Mouse (Mus musculus) left cerebral cortex, adult 2 months (tissue): ENCODE results near the gene Ano1. TPM values are rescaled to one million over a fixed set of nuclear protein-coding genes. Genes with fewer than 3 reads are reported as not detected.

ENCODE experiments used
- DNase-seq, 2 experiments: peaks; one replicate each; pipeline ENCODE4 v3.0.0; 2021 to 2022; ENCODE audit warnings: low spot score in 2 of 2, mixed read lengths in 1 of 2; ENCODE audit errors: extremely low spot score in 1 of 2
- H3K27ac ChIP-seq: fragments of 200-600 bp; 2 replicates; pipeline ENCODE4 v1.8.1; 2022
- H3K4me3 ChIP-seq: fragments of 200-600 bp; 2 replicates; pipeline ENCODE4 v1.8.1; 2022
- CTCF ChIP-seq: fragments of 200-600 bp; IDR thresholded peaks from 2 replicates; pipeline ENCODE4 v1.8.1; 2022; ENCODE audit warnings: antibody characterized with exemption, mild to moderate bottlenecking, moderate library complexity
- intact Hi-C: fragments of 180-260 bp; cut with DNase I; formaldehyde crosslinking; loops from one replicate; pipeline ENCODE4 v1.15.1; 2025
- total RNA-seq, 2 experiments: library from RNA; stranded (reverse); gene quantifications; 2 replicates each; pipeline ENCODE4 v1.2.3; 2021

The Ano1 gene
- total RNA-seq, 2 experiments from 2014 or later = 2.2 to 4.5 TPM

GRCm38 (mm10) chr7:144684467-144684866 is 67.3 kb downstream of the Ano1 start:
- Histone ChIP-seq H3K4me3 (no peak overlapping the region), H3K27ac (no peak overlapping the region)
- DNase-seq = no peak
- TF ChIP-seq CTCF = no peak
- intact Hi-C loops = no loop called here

- no peak overlapping the region for H3K4me3 ChIP-seq
- no peak for TF ChIP-seq CTCF
- intact Hi-C loops = no loop called here
- no peak for DNase-seq
- no peak overlapping the region for H3K27ac ChIP-seq
These were observed 71.7 kb downstream of the Ano1 start for GRCm38 (mm10) chr7:144680096-144680495.

- H3K27ac ChIP-seq = no peak overlapping the region
- TF ChIP-seq CTCF = no peak
These were observed 73.3 kb downstream of the Ano1 start for GRCm38 (mm10) chr7:144678241-144679030.

GRCm38 (mm10) chr7:144677341-144678086 is 74.3 kb downstream of the Ano1 start:
- H3K4me3 ChIP-seq = no peak overlapping the region
- H3K27ac ChIP-seq = no peak overlapping the region
- TF ChIP-seq CTCF = no peak
- no peak for DNase-seq
- intact Hi-C loops = no loop called here

More at GRCm38 (mm10) chr7:144678241-144679030, 73.3 kb downstream of the Ano1 start:
- DNase-seq = no peak
- H3K4me3 ChIP-seq = peak overlapping the region; percentile 31
- intact Hi-C loops = no loop called here

- no peak for DNase-seq
- Histone ChIP-seq H3K27ac (no peak overlapping the region), H3K4me3 (no peak overlapping the region)
- intact Hi-C loops = no loop called here
- TF ChIP-seq CTCF = no peak
These were observed 76.1 kb downstream of the Ano1 start for GRCm38 (mm10) chr7:144675632-144676031.

GRCm38 (mm10) chr7:144669895-144670294 is 81.9 kb downstream of the Ano1 start:
- intact Hi-C loops = no loop called here
- no peak overlapping the region for H3K27ac ChIP-seq
- no peak overlapping the region for H3K4me3 ChIP-seq
- TF ChIP-seq CTCF = no peak; the same call in 1 of the 2 replicates
- DNase-seq = no peak

- TF ChIP-seq CTCF = no peak
- DNase-seq = no peak
- H3K27ac ChIP-seq = no peak overlapping the region
- intact Hi-C loops = no loop called here
- no peak overlapping the region for H3K4me3 ChIP-seq
These were observed 83.0 kb downstream of the Ano1 start for GRCm38 (mm10) chr7:144668603-144669278.

- Histone ChIP-seq H3K4me3 (no peak overlapping the region), H3K27ac (no peak overlapping the region)
- intact Hi-C loops = no loop called here
- no peak for TF ChIP-seq CTCF
- DNase-seq = no peak
These were observed 84.7 kb downstream of the Ano1 start for GRCm38 (mm10) chr7:144667091-144667490.

GRCm38 (mm10) chr7:144665585-144665984 is 86.2 kb downstream of the Ano1 start:
- Histone ChIP-seq H3K4me3 (no peak overlapping the region), H3K27ac (no peak overlapping the region)
- no peak for DNase-seq
- intact Hi-C loops = no loop called here
- TF ChIP-seq CTCF = no peak

GRCm38 (mm10) chr7:144663566-144663965 is 88.2 kb downstream of the Ano1 start:
- no peak for DNase-seq
- no peak for TF ChIP-seq CTCF
- intact Hi-C loops = no loop called here
- no peak overlapping the region for H3K27ac ChIP-seq
- no peak overlapping the region for H3K4me3 ChIP-seq

- H3K4me3 ChIP-seq = no peak overlapping the region
- no peak for DNase-seq
- intact Hi-C loops = no loop called here
- H3K27ac ChIP-seq = no peak overlapping the region
- TF ChIP-seq CTCF = no peak; the same call in 1 of the 2 replicates
These were observed 95.4 kb downstream of the Ano1 start for GRCm38 (mm10) chr7:144656261-144656967.
